Mouse (Mus musculus): ENCODE measurements around the gene Tecpr2. TPM values are rescaled to one million over a fixed set of nuclear protein-coding genes. Genes with fewer than 3 reads are reported as not detected.

Gene Tecpr2
- polyA plus RNA-seq, 1 experiment, result 35.3 TPM

DNA sequence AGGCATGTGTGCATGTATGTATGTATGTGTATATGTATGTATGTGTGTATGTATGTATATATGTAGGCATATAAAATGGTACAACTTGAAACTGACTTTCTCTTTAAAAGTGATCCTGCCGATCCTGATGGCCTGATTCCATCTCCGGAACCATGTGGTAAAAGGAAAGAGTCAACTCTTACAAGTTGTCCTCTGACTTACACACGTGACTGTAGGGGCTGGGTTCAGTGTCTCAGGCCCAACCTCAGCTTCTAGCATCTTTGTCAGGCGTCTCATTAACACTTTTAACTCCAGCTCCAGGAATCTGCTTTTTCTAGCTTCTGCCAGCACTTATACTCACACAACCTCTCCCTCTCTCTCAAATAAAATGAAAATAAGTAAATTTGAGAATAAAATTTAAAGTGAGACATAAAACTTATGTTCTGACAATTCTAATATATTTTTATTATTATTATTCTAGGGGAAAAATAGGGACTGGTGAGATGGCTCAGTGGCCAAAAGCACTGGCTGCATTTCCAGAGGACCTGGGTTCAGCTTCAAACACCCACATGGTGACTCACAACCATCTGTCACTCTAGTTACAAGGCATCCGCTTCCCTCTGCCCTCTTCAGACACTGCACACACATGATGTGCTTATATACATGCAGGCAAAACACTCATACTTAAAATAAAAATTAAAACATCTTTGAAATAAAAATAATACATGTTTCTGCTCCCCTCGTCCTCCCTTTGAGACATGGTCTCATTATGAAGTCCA lies 63.7 kb downstream of the Tecpr2 start:
- no peaks in the 10 kb centered on the region for H3K4me1 ChIP-seq (ENCODE audit: control insufficient read depth, insufficient read depth, low read length)
- H3K27ac ChIP-seq (ENCODE audit: insufficient read depth, low read length), result no peak overlapping the region
- TF ChIP-seq POLR2A (IDR thresholded peaks at IDR 0.05; ENCODE audit: extremely low read depth, insufficient read depth, low read length) (no peak), CTCF (IDR thresholded peaks at IDR 0.05; ENCODE audit: extremely low read depth, insufficient read depth, low read length) (no peak)
- no peak overlapping the region for H3K4me3 ChIP-seq (ENCODE audit: insufficient read depth, low read length)

DNA sequence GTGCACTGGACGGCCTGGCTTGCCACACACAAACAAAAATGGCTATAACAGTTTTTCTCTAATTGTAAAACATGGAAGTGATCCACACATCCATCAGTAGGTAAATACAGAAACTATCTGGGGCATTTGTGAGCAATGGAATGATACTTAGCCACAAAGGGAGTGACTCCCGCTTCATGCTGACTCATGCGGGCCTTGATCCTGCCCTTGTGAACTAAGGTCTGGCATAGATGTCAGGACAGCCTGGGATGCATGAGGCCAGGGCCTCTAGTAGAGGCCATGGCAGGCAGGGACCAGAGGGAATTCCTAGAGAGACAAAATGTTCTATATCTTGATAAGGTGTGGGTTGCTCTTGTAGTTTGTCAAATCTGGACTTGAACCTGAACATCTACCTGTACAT lies 64.4 kb downstream of the Tecpr2 start:
- no peak overlapping the region for H3K27ac ChIP-seq (ENCODE audit: insufficient read depth, low read length)
- no peaks in the 10 kb centered on the region for H3K4me1 ChIP-seq (ENCODE audit: control insufficient read depth, insufficient read depth, low read length)
- TF ChIP-seq CTCF (IDR thresholded peaks at IDR 0.05; ENCODE audit: extremely low read depth, insufficient read depth, low read length) (no peak), POLR2A (IDR thresholded peaks at IDR 0.05; ENCODE audit: extremely low read depth, insufficient read depth, low read length) (no peak)
- H3K4me3 ChIP-seq (ENCODE audit: insufficient read depth, low read length), result no peak overlapping the region

DNA sequence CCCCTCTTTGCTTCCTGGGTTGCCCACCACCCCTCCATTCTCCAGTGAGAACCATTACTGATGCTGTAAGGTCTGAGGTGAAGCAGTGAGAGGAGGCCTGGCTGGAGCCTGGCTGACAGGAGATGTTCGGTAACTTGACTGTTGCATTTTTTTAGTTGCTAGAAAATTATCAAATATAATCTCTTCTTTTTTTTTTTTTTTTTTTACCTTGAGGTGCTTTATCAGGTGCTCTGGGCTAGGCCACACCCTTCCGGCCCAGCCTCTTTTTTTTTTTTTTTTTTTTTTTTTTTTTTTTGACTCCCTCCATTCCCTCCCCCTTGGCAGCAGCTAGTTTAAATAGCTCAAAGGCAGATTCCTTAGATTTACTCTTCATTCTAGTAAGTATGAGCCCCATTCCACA lies 64.8 kb downstream of the Tecpr2 start:
- Histone ChIP-seq H3K27ac (ENCODE audit: insufficient read depth, low read length) (no peak overlapping the region), H3K4me1 (ENCODE audit: control insufficient read depth, insufficient read depth, low read length) (no peaks in the 10 kb centered on the region), H3K4me3 (ENCODE audit: insufficient read depth, low read length) (no peak overlapping the region)
- no peak for TF ChIP-seq CTCF (IDR thresholded peaks at IDR 0.05; ENCODE audit: extremely low read depth, insufficient read depth, low read length)
- no peak for TF ChIP-seq POLR2A (IDR thresholded peaks at IDR 0.05; ENCODE audit: extremely low read depth, insufficient read depth, low read length)

DNA sequence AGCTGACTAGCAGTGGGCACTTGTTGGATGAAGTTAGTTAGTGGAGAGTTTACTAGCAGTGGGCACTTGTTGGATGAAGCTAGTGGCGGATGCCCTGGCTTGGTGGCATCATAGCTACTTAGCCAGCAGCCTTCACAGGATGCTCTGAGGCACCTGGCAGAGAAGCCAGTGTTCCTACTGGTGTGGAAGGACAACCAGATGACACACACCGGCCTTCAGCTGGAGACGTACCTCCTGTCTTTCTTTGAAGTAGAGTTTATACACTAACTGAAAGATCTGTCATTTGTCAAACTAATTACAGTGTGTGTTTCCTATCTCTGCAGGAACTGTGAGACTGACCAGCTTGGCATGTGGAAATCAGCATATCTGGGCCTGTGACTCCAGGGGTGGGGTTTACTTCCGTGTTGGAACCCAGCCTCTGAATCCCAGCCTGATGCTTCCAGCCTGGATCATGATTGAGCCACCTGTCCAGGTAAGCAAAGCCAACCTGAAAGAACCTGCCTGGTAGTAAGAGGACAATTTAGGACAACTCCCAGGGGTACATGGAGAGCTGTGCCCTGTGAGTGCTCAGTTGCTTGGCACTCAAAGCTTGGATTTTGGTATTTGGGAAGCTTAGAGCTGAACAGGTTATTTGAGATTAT lies 65.4 kb downstream of the Tecpr2 start:
- Histone ChIP-seq H3K4me1 (ENCODE audit: control insufficient read depth, insufficient read depth, low read length) (no peaks in the 10 kb centered on the region), H3K27ac (ENCODE audit: insufficient read depth, low read length) (no peak overlapping the region), H3K4me3 (ENCODE audit: insufficient read depth, low read length) (no peak overlapping the region)
- no peak for TF ChIP-seq POLR2A (IDR thresholded peaks at IDR 0.05; ENCODE audit: extremely low read depth, insufficient read depth, low read length)
- TF ChIP-seq CTCF (IDR thresholded peaks at IDR 0.05; ENCODE audit: extremely low read depth, insufficient read depth, low read length), result no peak

DNA sequence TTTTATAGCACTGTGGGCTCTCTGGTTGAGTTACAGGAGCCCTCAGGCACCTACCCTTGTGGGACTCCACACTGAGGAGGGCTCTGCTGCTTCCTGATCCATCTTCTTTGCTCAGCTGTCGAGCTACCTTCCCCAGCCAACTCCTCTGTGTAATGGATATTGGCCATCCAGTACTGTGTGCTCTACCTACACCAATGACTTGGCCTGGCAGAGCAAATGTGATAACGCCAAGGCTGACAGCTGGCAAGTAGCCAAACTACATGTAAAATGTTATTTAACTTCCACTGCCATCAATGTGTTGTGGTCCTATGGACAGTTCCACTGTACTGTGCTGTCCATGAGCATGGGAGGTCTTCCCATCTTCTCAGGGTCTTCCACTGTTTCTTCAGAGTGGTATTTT lies 72.9 kb downstream of the Tecpr2 start:
- Histone ChIP-seq H3K27ac (ENCODE audit: insufficient read depth, low read length) (no peak overlapping the region), H3K4me3 (ENCODE audit: insufficient read depth, low read length) (no peak overlapping the region), H3K4me1 (ENCODE audit: control insufficient read depth, insufficient read depth, low read length) (no peaks in the 10 kb centered on the region)
- TF ChIP-seq POLR2A (IDR thresholded peaks at IDR 0.05; ENCODE audit: extremely low read depth, insufficient read depth, low read length) (no peak), CTCF (IDR thresholded peaks at IDR 0.05; ENCODE audit: extremely low read depth, insufficient read depth, low read length) (no peak)

DNA sequence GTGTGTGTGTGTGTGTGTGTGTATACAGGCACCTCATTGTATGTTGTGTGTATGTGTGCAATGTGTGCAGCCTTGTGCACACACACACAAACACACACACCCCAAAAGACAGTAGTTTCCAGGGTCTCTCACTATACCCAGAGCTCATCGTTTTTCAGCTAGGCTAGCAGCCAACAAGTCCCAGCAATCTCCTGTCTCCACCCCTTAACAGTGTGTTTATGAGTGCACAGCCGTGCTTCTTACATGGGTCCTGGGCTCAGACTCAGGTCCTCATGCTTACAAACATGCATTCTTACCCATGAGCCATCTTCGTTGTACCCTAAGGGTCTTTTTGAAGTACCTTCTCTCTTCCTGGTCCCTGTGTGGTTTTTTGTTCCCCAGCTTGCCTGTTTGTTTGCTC lies 76.4 kb downstream of the Tecpr2 start:
- Histone ChIP-seq H3K4me3 (ENCODE audit: insufficient read depth, low read length) (no peak overlapping the region), H3K27ac (ENCODE audit: insufficient read depth, low read length) (no peak overlapping the region), H3K4me1 (ENCODE audit: control insufficient read depth, insufficient read depth, low read length) (no peaks in the 10 kb centered on the region)
- no peak for TF ChIP-seq POLR2A (IDR thresholded peaks at IDR 0.05; ENCODE audit: extremely low read depth, insufficient read depth, low read length)
- no peak for TF ChIP-seq CTCF (IDR thresholded peaks at IDR 0.05; ENCODE audit: extremely low read depth, insufficient read depth, low read length)

DNA sequence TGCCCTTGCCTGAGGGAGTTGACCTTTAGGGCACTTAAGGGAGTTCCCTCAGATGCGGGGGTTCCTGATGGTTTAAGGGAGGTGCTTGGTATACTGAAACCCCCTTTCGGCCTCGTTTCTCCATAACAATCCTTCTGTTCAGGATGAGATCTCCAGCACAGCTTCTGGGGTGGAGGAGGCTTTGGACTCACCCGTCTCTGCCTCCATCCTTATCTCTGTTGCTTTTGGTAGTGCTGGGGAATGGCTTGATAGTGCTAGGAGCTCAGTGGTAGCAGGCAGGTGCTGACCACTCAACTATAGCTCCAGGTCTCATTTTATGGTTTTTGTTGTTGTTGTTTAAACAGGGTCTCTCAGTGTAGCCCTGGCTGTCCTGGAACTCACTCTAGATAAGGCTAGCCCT lies 77.0 kb downstream of the Tecpr2 start:
- no peak for TF ChIP-seq POLR2A (IDR thresholded peaks at IDR 0.05; ENCODE audit: extremely low read depth, insufficient read depth, low read length)
- no peak for TF ChIP-seq CTCF (IDR thresholded peaks at IDR 0.05; ENCODE audit: extremely low read depth, insufficient read depth, low read length)
- no peak overlapping the region for H3K4me3 ChIP-seq (ENCODE audit: insufficient read depth, low read length)
- no peak overlapping the region for H3K27ac ChIP-seq (ENCODE audit: insufficient read depth, low read length)
- H3K4me1 ChIP-seq (ENCODE audit: control insufficient read depth, insufficient read depth, low read length), result no peaks in the 10 kb centered on the region

DNA sequence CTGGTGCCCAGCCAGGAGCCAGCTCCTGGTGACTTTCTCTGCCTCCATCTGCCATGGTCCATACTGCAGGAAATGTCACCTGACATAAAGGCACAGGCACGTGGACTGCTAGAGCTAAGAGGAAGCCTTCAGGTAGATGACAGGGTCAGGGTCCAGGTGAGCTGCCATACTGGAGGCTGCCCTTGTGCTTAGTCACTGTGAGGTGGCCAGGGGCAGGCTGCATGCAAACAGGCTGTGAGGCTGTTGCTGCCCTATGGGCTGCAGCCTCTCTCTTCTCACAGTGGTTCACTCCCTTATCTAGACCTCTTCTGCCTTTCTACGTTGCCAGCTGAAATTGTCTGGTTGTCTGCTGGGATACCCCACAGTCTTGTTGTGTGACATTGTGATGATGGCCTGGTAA lies 78.1 kb downstream of the Tecpr2 start:
- TF ChIP-seq POLR2A (IDR thresholded peaks at IDR 0.05; ENCODE audit: extremely low read depth, insufficient read depth, low read length) (no peak), CTCF (IDR thresholded peaks at IDR 0.05; ENCODE audit: extremely low read depth, insufficient read depth, low read length) (no peak)
- Histone ChIP-seq H3K4me3 (ENCODE audit: insufficient read depth, low read length) (no peak overlapping the region), H3K27ac (ENCODE audit: insufficient read depth, low read length) (no peak overlapping the region), H3K4me1 (ENCODE audit: control insufficient read depth, insufficient read depth, low read length) (no peaks in the 10 kb centered on the region)

DNA sequence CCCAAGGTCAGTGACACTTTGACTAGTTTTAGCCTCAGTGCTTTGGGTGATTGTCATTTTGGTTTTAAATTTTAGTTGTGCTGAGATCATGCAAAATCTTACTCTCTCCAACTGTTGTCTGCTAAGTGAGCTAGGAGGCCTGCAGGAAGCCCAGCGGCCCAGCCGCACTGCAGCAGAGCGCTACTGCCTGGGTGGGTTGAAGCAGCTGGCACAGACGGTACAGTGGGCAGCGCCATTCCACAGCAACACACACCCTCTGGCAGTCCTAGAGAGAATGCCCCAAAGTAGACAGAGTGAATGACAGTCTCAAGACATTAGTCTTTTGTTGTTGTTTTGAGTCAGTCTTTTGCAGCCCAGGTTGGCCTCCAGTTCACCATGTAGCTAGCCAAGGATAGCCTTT lies 81.3 kb downstream of the Tecpr2 start:
- Histone ChIP-seq H3K4me1 (ENCODE audit: control insufficient read depth, insufficient read depth, low read length) (no peaks in the 10 kb centered on the region), H3K27ac (ENCODE audit: insufficient read depth, low read length) (no peak overlapping the region), H3K4me3 (ENCODE audit: insufficient read depth, low read length) (no peak overlapping the region)
- TF ChIP-seq POLR2A (IDR thresholded peaks at IDR 0.05; ENCODE audit: extremely low read depth, insufficient read depth, low read length), result no peak
- TF ChIP-seq CTCF (IDR thresholded peaks at IDR 0.05; ENCODE audit: extremely low read depth, insufficient read depth, low read length), result no peak

DNA sequence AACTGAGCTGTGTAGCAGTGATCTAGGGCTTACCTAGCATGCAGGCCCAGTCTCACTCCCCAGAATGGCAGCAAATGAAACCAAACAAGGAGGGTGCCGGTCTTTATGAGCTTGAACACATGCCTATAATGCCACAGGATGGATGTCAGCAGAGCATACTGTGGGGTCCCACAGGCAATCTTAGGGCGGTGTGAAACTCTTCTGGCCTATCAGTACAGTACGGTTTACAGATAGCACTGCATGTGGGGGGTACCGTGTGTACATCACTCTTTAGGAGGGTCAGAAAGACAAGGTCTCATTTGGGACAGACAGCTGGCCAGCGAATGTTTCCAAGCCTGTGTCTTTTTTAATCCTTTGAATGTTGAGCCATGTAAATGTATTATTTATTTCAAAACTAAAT lies 82.9 kb downstream of the Tecpr2 start:
- TF ChIP-seq CTCF (IDR thresholded peaks at IDR 0.05; ENCODE audit: extremely low read depth, insufficient read depth, low read length) (no peak), POLR2A (IDR thresholded peaks at IDR 0.05; ENCODE audit: extremely low read depth, insufficient read depth, low read length) (no peak)
- no peak overlapping the region for H3K4me3 ChIP-seq (ENCODE audit: insufficient read depth, low read length)
- no peak overlapping the region for H3K27ac ChIP-seq (ENCODE audit: insufficient read depth, low read length)
- H3K4me1 ChIP-seq (ENCODE audit: control insufficient read depth, insufficient read depth, low read length), result no peaks in the 10 kb centered on the region

Data from cortical plate, adult 2 months (tissue).